Mouse (Mus musculus): ENCODE data around the gene Stum. TPM values are rescaled to one million over a fixed set of nuclear protein-coding genes. Genes with fewer than 3 reads are reported as not detected.
"Not testable (repeated sequence)": the region's sequence is repeated elsewhere in the genome, so short reads cannot be mapped to it uniquely, and the experiment has no call there.

The Stum gene
- polyA plus RNA-seq, 1 experiment, result 0.69 TPM

- TF ChIP-seq CTCF (conservative IDR thresholded peaks at IDR 0.05; ENCODE audit: insufficient read depth, insufficient read length, low read depth, low read length), result no peak
- TF ChIP-seq POLR2A (IDR thresholded peaks at IDR 0.05; ENCODE audit: low read depth, low read length), result no peak
- no peak for DNase-seq
- Histone ChIP-seq H3K4me3 (ENCODE audit: insufficient read depth, low read depth, low read length) (no peak overlapping the region), H3K27ac (ENCODE audit: insufficient read depth, low read depth, low read length) (peak overlapping the region; percentile 33; the same call in 1 of the 2 replicates), H3K36me3 (ENCODE audit: control insufficient read depth, insufficient read depth, low read length) (no peaks in the 10 kb centered on the region), H3K4me1 (ENCODE audit: control insufficient read depth, insufficient read depth, low read length) (peaks cover 23% of the 10 kb centered on the region), H3K27me3 (replicated peaks; ENCODE audit: control insufficient read depth, insufficient read depth, low read length) (no peaks in the 10 kb centered on the region)
- WGBS, result 74% methylated on average over 5 of the region's 5 CpGs
Observed at GRCm38 (mm10) chr1:180392137-180392798, 91.0 kb downstream of the Stum start.

- 91% methylated on average over 4 of the region's 4 CpGs for WGBS
- Histone ChIP-seq H3K27ac (ENCODE audit: insufficient read depth, low read depth, low read length) (no peak overlapping the region), H3K36me3 (ENCODE audit: control insufficient read depth, insufficient read depth, low read length) (no peaks in the 10 kb centered on the region), H3K4me3 (ENCODE audit: insufficient read depth, low read depth, low read length) (no peak overlapping the region), H3K4me1 (ENCODE audit: control insufficient read depth, insufficient read depth, low read length) (peaks cover 25% of the 10 kb centered on the region), H3K27me3 (replicated peaks; ENCODE audit: control insufficient read depth, insufficient read depth, low read length) (no peaks in the 10 kb centered on the region)
- DNase-seq, result no peak
- TF ChIP-seq CTCF (conservative IDR thresholded peaks at IDR 0.05; ENCODE audit: insufficient read depth, insufficient read length, low read depth, low read length) (no peak), POLR2A (IDR thresholded peaks at IDR 0.05; ENCODE audit: low read depth, low read length) (no peak)
Observed at GRCm38 (mm10) chr1:180391575-180391945, 91.7 kb downstream of the Stum start.

DNA sequence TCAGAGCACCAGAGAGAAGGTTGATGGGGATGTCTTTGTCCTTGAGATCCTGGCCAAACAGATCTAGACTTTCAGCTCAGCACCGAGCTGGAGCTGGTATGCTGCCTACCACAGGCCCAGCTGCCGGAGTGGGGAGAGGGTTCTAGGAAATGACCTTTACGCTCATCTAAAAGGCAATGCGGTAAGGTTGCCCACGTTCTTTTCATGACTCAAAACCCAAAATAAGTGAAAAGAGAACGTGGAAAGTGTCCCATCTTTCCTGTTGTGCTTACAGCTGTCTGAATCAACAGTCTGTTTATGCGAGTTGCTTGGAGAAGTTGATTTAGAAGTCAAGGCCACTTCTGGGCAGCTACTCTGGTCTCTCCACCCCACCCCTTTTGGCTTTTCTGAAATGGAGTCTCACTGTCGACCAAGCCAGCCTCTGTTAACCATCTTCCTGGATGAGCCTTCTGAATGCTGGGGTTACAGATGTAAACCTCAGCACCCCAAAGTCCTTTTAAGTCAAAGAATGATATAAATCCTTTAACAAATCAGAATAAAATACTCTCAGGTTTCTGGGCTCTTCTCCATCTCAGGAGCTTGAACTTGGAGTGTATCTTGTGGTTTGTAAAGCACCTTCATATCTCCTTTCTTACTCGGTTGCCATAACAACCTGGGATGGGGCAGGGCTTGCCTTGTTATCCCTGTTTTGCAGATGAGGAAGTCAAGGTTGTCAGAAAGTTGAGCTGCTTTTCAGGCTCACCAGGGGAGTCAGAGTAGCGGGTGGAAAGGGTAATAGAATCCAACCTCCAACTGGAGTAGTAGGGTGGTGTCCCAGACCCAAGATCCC is 92.3 kb downstream of the Stum start:
- Histone ChIP-seq H3K36me3 (ENCODE audit: control insufficient read depth, insufficient read depth, low read length) (no peaks in the 10 kb centered on the region), H3K4me3 (ENCODE audit: insufficient read depth, low read depth, low read length) (no peak overlapping the region), H3K4me1 (ENCODE audit: control insufficient read depth, insufficient read depth, low read length) (peaks cover 25% of the 10 kb centered on the region), H3K27ac (ENCODE audit: insufficient read depth, low read depth, low read length) (peak overlapping the region; percentile 29), H3K27me3 (replicated peaks; ENCODE audit: control insufficient read depth, insufficient read depth, low read length) (no peaks in the 10 kb centered on the region)
- no peak for DNase-seq
- 56% methylated on average over 10 of the region's 10 CpGs for WGBS
- TF ChIP-seq POLR2A (IDR thresholded peaks at IDR 0.05; ENCODE audit: low read depth, low read length) (no peak), CTCF (conservative IDR thresholded peaks at IDR 0.05; ENCODE audit: insufficient read depth, insufficient read length, low read depth, low read length) (no peak)

DNA sequence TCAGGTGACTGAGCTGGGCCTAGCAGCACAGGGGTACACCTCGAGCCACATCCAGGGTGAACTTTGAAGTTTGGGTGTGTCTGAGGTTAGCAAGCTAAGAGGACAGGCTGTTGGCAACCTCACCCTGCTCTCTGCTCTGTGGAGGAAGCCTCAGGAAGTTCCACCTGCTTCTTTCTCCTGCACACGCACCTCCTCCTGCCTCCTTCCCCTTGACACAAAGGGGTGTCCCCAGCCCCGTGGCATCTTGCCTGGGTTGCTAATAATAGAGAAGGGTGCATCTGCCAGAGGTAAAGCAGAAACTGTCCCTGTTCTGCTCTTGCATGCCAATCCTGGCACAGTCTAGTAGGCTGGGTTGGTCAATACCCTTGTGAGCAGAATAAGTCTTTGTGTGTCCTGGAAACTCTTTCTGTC is 93.0 kb downstream of the Stum start:
- peak; percentile 82 for DNase-seq
- Histone ChIP-seq H3K36me3 (ENCODE audit: control insufficient read depth, insufficient read depth, low read length) (no peaks in the 10 kb centered on the region), H3K27me3 (replicated peaks; ENCODE audit: control insufficient read depth, insufficient read depth, low read length) (no peaks in the 10 kb centered on the region), H3K4me1 (ENCODE audit: control insufficient read depth, insufficient read depth, low read length) (peaks cover 25% of the 10 kb centered on the region), H3K27ac (ENCODE audit: insufficient read depth, low read depth, low read length) (peak overlapping the region; percentile 29), H3K4me3 (ENCODE audit: insufficient read depth, low read depth, low read length) (no peak overlapping the region)
- TF ChIP-seq POLR2A (IDR thresholded peaks at IDR 0.05; ENCODE audit: low read depth, low read length) (no peak), CTCF (conservative IDR thresholded peaks at IDR 0.05; ENCODE audit: insufficient read depth, insufficient read length, low read depth, low read length) (no peak)
- WGBS, result 27% methylated on average over 3 of the region's 3 CpGs

GRCm38 (mm10) chr1:180389213-180389760 is 94.0 kb downstream of the Stum start:
- Histone ChIP-seq H3K27ac (ENCODE audit: insufficient read depth, low read depth, low read length) (peak overlapping the region; percentile 54), H3K4me1 (ENCODE audit: control insufficient read depth, insufficient read depth, low read length) (peaks cover 30% of the 10 kb centered on the region)
- not testable (repeated sequence) for H3K4me3 ChIP-seq (ENCODE audit: insufficient read depth, low read depth, low read length); H3K27me3 ChIP-seq (replicated peaks; ENCODE audit: control insufficient read depth, insufficient read depth, low read length); H3K36me3 ChIP-seq (ENCODE audit: control insufficient read depth, insufficient read depth, low read length)
- DNase-seq, result peak; percentile 62
- WGBS, result 53% methylated on average over 11 of the region's 11 CpGs

DNA sequence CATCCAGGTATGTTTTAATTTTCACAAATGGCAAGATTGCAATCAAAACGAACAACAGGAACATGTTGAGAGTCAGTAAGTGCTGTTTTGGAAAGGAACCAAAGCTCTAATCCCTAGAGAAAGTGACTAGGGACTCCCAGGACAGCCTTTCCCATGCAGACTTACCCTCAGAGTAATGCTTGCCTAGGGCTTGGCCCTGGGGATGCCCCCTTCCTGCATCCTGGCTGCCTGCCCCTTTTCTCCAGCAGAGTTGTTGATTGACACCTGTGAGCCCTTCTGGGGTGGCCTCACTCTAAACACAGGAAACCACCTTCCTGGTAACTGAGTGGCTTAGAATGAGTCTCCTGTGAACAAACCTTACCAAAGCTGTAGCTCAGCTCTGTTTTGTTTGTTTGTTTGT is 94.8 kb downstream of the Stum start:
- H3K36me3 ChIP-seq (ENCODE audit: control insufficient read depth, insufficient read depth, low read length), result no peaks in the 10 kb centered on the region
- H3K27me3 ChIP-seq (replicated peaks; ENCODE audit: control insufficient read depth, insufficient read depth, low read length), result no peaks in the 10 kb centered on the region
- peaks cover 31% of the 10 kb centered on the region for H3K4me1 ChIP-seq (ENCODE audit: control insufficient read depth, insufficient read depth, low read length)
- H3K4me3 ChIP-seq (ENCODE audit: insufficient read depth, low read depth, low read length), result no peak overlapping the region
- 25% methylated on average over 1 of the region's 1 CpGs for WGBS
- TF ChIP-seq POLR2A (IDR thresholded peaks at IDR 0.05; ENCODE audit: low read depth, low read length), result no peak
- H3K27ac ChIP-seq (ENCODE audit: insufficient read depth, low read depth, low read length), result peak overlapping the region; percentile 54
- peak; percentile 44 for DNase-seq

- Histone ChIP-seq H3K4me1 (ENCODE audit: control insufficient read depth, insufficient read depth, low read length) (peaks cover 31% of the 10 kb centered on the region), H3K27me3 (replicated peaks; ENCODE audit: control insufficient read depth, insufficient read depth, low read length) (no peaks in the 10 kb centered on the region), H3K27ac (ENCODE audit: insufficient read depth, low read depth, low read length) (peak overlapping the region; percentile 84), H3K4me3 (ENCODE audit: insufficient read depth, low read depth, low read length) (no peak overlapping the region), H3K36me3 (ENCODE audit: control insufficient read depth, insufficient read depth, low read length) (no peaks in the 10 kb centered on the region)
- WGBS, result 14% methylated on average over 11 of the region's 11 CpGs
- TF ChIP-seq POLR2A (IDR thresholded peaks at IDR 0.05; ENCODE audit: low read depth, low read length) (no peak), CTCF (conservative IDR thresholded peaks at IDR 0.05; ENCODE audit: insufficient read depth, insufficient read length, low read depth, low read length) (no peak)
- DNase-seq, result no peak
Observed at GRCm38 (mm10) chr1:180387750-180388480, 95.4 kb downstream of the Stum start.

Measured in kidney, adult 2 months (tissue).